Mouse (Mus musculus) hindbrain, embryonic 12.5 days (tissue): ENCODE data around the gene Trmu. TPM values are rescaled to one million over a fixed set of nuclear protein-coding genes. Genes with fewer than 3 reads are reported as not detected.
A peak's percentile ranks its signal among the peaks of the same experiment; 100 is the strongest.

ENCODE experiments used
- ATAC-seq: fragments of 200-750 bp; cut with Nextera tagmentation; 2 replicates; pipeline ENCODE4 v1.8.0; 2017; ENCODE audit warnings: moderate TSS enrichment; ENCODE audit not compliant: low FRiP score
- H3K27ac ChIP-seq: fragments of 300-500 bp; sonication (generic); 2 replicates; pipeline ENCODE4 v1.5.1; 2016; ENCODE audit warnings: mild to moderate bottlenecking
- H3K27me3 ChIP-seq: fragments of 300-500 bp; sonication (generic); 2 replicates; pipeline ENCODE4 v1.6.1; 2016; ENCODE audit warnings: mild to moderate bottlenecking
- H3K36me3 ChIP-seq: fragments of 300-500 bp; sonication (generic); 2 replicates; pipeline ENCODE4 v1.6.1; 2016; ENCODE audit warnings: mild to moderate bottlenecking
- H3K4me1 ChIP-seq: fragments of 300-500 bp; sonication (generic); 2 replicates; pipeline ENCODE4 v1.6.1; 2016
- H3K4me2 ChIP-seq: fragments of 300-500 bp; sonication (generic); replicated peaks from 2 replicates; pipeline ENCODE4 v1.6.1; 2016; ENCODE audit warnings: mild to moderate bottlenecking
- H3K4me3 ChIP-seq: fragments of 300-500 bp; sonication (generic); 2 replicates; pipeline ENCODE4 v1.5.1; 2016; ENCODE audit warnings: mild to moderate bottlenecking
- H3K9ac ChIP-seq: fragments of 300-500 bp; sonication (generic); 2 replicates; pipeline ENCODE4 v1.6.1; 2016; ENCODE audit warnings: mild to moderate bottlenecking, moderate library complexity
- H3K9me3 ChIP-seq: fragments of 300-500 bp; sonication (generic); replicated peaks from 2 replicates; pipeline ENCODE4 v1.6.1; 2016; ENCODE audit warnings: mild to moderate bottlenecking
- WGBS: fragments of 180-500 bp; shearing (Covaris S2); methylation state at CpG from one replicate; pipeline ENCODE4 v1.1.7; 2016; 5-methylcytosine and 5-hydroxymethylcytosine counted together
- polyA plus RNA-seq: library from polyadenylated mRNA; unstranded; fragments of >200 nt; fragmentation: Nextera tagmentation; extraction: Ambion mirVana; gene quantifications from 2 replicates; pipeline ENCODE4 v1.2.1, GENCODE M21; 2016

The Trmu gene
- polyA plus RNA-seq, 1 experiment from 2014 or later = 47.0 TPM

GRCm38 (mm10) chr15:85900801-85901200 lies 21.7 kb downstream of the Trmu start:
- 82% methylated on average over 12 of the region's 12 CpGs for WGBS
- Histone ChIP-seq H3K9ac (no peak overlapping the region), H3K4me2 (no peak overlapping the region), H3K27ac (no peak overlapping the region), H3K4me1 (peaks cover 6% of the 10 kb centered on the region), H3K4me3 (no peak overlapping the region), H3K27me3 (no peaks in the 10 kb centered on the region), H3K36me3 (peaks cover 45% of the 10 kb centered on the region), H3K9me3 (no peaks in the 10 kb centered on the region)
- no peak for ATAC-seq

- ATAC-seq = no peak
- H3K4me1 ChIP-seq = peaks cover 6% of the 10 kb centered on the region
- 86% methylated on average over 10 of the region's 10 CpGs for WGBS
- no peak overlapping the region for H3K4me3 ChIP-seq
- no peak overlapping the region for H3K4me2 ChIP-seq
- no peak overlapping the region for H3K27ac ChIP-seq
- no peaks in the 10 kb centered on the region for H3K27me3 ChIP-seq
- peaks cover 34% of the 10 kb centered on the region for H3K36me3 ChIP-seq
- no peaks in the 10 kb centered on the region for H3K9me3 ChIP-seq
- no peak overlapping the region for H3K9ac ChIP-seq
Measured at GRCm38 (mm10) chr15:85902505-85902904, 23.4 kb downstream of the Trmu start.

GRCm38 (mm10) chr15:85903826-85904225 lies 24.7 kb downstream of the Trmu start:
- Histone ChIP-seq H3K9ac (no peak overlapping the region), H3K27ac (no peak overlapping the region), H3K4me3 (no peak overlapping the region), H3K36me3 (peaks cover 26% of the 10 kb centered on the region), H3K4me2 (no peak overlapping the region), H3K4me1 (peaks cover 6% of the 10 kb centered on the region), H3K9me3 (no peaks in the 10 kb centered on the region), H3K27me3 (no peaks in the 10 kb centered on the region)
- WGBS = 73% methylated on average over 8 of the region's 8 CpGs
- ATAC-seq = no peak

GRCm38 (mm10) chr15:85908660-85909491 lies 29.8 kb downstream of the Trmu start:
- no peaks in the 10 kb centered on the region for H3K36me3 ChIP-seq
- WGBS = 88% methylated on average over 7 of the region's 7 CpGs

GRCm38 (mm10) chr15:85909492-85909829 lies 30.3 kb downstream of the Trmu start:
- Histone ChIP-seq H3K36me3 (no peaks in the 10 kb centered on the region), H3K9ac (no peak overlapping the region), H3K4me2 (no peak overlapping the region), H3K9me3 (no peaks in the 10 kb centered on the region), H3K27ac (peak overlapping the region; percentile 13; the same call in 1 of the 2 replicates), H3K4me3 (no peak overlapping the region), H3K27me3 (no peaks in the 10 kb centered on the region), H3K4me1 (peaks cover 13% of the 10 kb centered on the region)
- no peak for ATAC-seq
- 97% methylated on average over 3 of the region's 3 CpGs for WGBS

More at GRCm38 (mm10) chr15:85908660-85909491, 29.8 kb downstream of the Trmu start:
- Histone ChIP-seq H3K4me2 (no peak overlapping the region), H3K27me3 (no peaks in the 10 kb centered on the region), H3K4me1 (peaks cover 13% of the 10 kb centered on the region), H3K4me3 (no peak overlapping the region), H3K9ac (no peak overlapping the region), H3K9me3 (no peaks in the 10 kb centered on the region), H3K27ac (no peak overlapping the region)
- no peak for ATAC-seq

GRCm38 (mm10) chr15:85909931-85910330 lies 30.8 kb downstream of the Trmu start:
- ATAC-seq = no peak
- Histone ChIP-seq H3K36me3 (no peaks in the 10 kb centered on the region), H3K4me3 (no peak overlapping the region), H3K4me1 (peaks cover 9% of the 10 kb centered on the region; the same call in 1 of the 2 replicates), H3K9ac (no peak overlapping the region), H3K9me3 (no peaks in the 10 kb centered on the region), H3K4me2 (no peak overlapping the region), H3K27ac (peak overlapping the region; percentile 13; the same call in 1 of the 2 replicates), H3K27me3 (no peaks in the 10 kb centered on the region)
- WGBS = 61% methylated on average over 10 of the region's 10 CpGs

- Histone ChIP-seq H3K27ac (no peak overlapping the region), H3K36me3 (peaks cover 9% of the 10 kb centered on the region), H3K27me3 (no peaks in the 10 kb centered on the region), H3K4me2 (no peak overlapping the region), H3K4me3 (no peak overlapping the region), H3K9me3 (0 out of 2 replicates have a peak, but pooled peaks cover 5% of the 10 kb centered on the region), H3K9ac (no peak overlapping the region), H3K4me1 (0 out of 2 replicates have a peak, but pooled peaks cover 6% of the 10 kb centered on the region)
- WGBS = 37% methylated on average over 2 of the region's 2 CpGs
- ATAC-seq = no peak
Measured at GRCm38 (mm10) chr15:85913605-85914004, 34.5 kb downstream of the Trmu start.

- 46% methylated on average over 8 of the region's 8 CpGs for WGBS
- Histone ChIP-seq H3K4me1 (no peaks in the 10 kb centered on the region), H3K9me3 (0 out of 2 replicates have a peak, but pooled peaks cover 5% of the 10 kb centered on the region), H3K4me3 (no peak overlapping the region), H3K9ac (no peak overlapping the region), H3K36me3 (peaks cover 19% of the 10 kb centered on the region), H3K27ac (no peak overlapping the region), H3K27me3 (no peaks in the 10 kb centered on the region), H3K4me2 (no peak overlapping the region)
- ATAC-seq = no peak
Measured at GRCm38 (mm10) chr15:85919191-85919891, 40.2 kb downstream of the Trmu start.

- Histone ChIP-seq H3K4me3 (no peak overlapping the region), H3K27me3 (no peaks in the 10 kb centered on the region), H3K9ac (no peak overlapping the region), H3K4me1 (no peaks in the 10 kb centered on the region), H3K27ac (no peak overlapping the region), H3K36me3 (peaks cover 23% of the 10 kb centered on the region), H3K4me2 (no peak overlapping the region), H3K9me3 (0 out of 2 replicates have a peak, but pooled peaks cover 5% of the 10 kb centered on the region)
- ATAC-seq = 0 out of 2 replicates have a peak, but pooled peaks have one; percentile 38
- 46% methylated on average over 8 of the region's 8 CpGs for WGBS
Measured at GRCm38 (mm10) chr15:85919892-85920248, 40.8 kb downstream of the Trmu start.

GRCm38 (mm10) chr15:85921855-85922254 lies 42.7 kb downstream of the Trmu start:
- H3K4me3 ChIP-seq = no peak overlapping the region
- H3K9ac ChIP-seq = no peak overlapping the region
- H3K27ac ChIP-seq = no peak overlapping the region
- no peaks in the 10 kb centered on the region for H3K27me3 ChIP-seq
- peaks cover 14% of the 10 kb centered on the region; the same call in 1 of the 2 replicates for H3K36me3 ChIP-seq
- 91% methylated on average over 11 of the region's 11 CpGs for WGBS
- H3K4me1 ChIP-seq = no peaks in the 10 kb centered on the region
- no peaks in the 10 kb centered on the region for H3K9me3 ChIP-seq
- no peak for ATAC-seq
- H3K4me2 ChIP-seq = no peak overlapping the region

- no peak for ATAC-seq
Measured at GRCm38 (mm10) chr15:85928161-85928560, 49.0 kb downstream of the Trmu start.

GRCm38 (mm10) chr15:85935627-85936049 lies 56.5 kb downstream of the Trmu start:
- H3K4me2 ChIP-seq = no peak overlapping the region
- no peak overlapping the region for H3K27ac ChIP-seq
- H3K27me3 ChIP-seq = no peaks in the 10 kb centered on the region
- H3K36me3 ChIP-seq = peaks cover 3% of the 10 kb centered on the region; the same call in 1 of the 2 replicates
- no peak overlapping the region for H3K4me3 ChIP-seq
- no peak overlapping the region for H3K9ac ChIP-seq
- peaks cover 6% of the 10 kb centered on the region for H3K4me1 ChIP-seq
- 27% methylated on average over 5 of the region's 5 CpGs for WGBS
- H3K9me3 ChIP-seq = no peaks in the 10 kb centered on the region
- ATAC-seq = no peak

More at GRCm38 (mm10) chr15:85928161-85928560, 49.0 kb downstream of the Trmu start:
- no peaks in the 10 kb centered on the region for H3K4me1 ChIP-seq
- no peaks in the 10 kb centered on the region for H3K9me3 ChIP-seq
- WGBS = 89% methylated on average over 12 of the region's 12 CpGs
- H3K27ac ChIP-seq = no peak overlapping the region
- no peak overlapping the region for H3K4me2 ChIP-seq
- H3K27me3 ChIP-seq = no peaks in the 10 kb centered on the region
- H3K9ac ChIP-seq = no peak overlapping the region
- peaks cover 17% of the 10 kb centered on the region; the same call in 1 of the 2 replicates for H3K36me3 ChIP-seq
- H3K4me3 ChIP-seq = no peak overlapping the region
